Mouse (Mus musculus) midbrain, embryonic 14.5 days (tissue): ENCODE measurements at regions not wholly inside any gene's neighbourhood (a gene's known extent, or its start where the extent isn't known, plus 50 kb on each side); places are given as distances from the start of the nearest gene placed in this dataset.
A peak's percentile ranks its signal among the peaks of the same experiment; 100 is the strongest.

Source experiments
- ATAC-seq: fragments of 200-750 bp; cut with Nextera tagmentation; 2 replicates; pipeline ENCODE4 v1.8.0; 2017; ENCODE audit warnings: moderate number of reproducible peaks, moderate library complexity; ENCODE audit not compliant: low FRiP score, low TSS enrichment
- DNase-seq: peaks from one replicate; pipeline ENCODE4 v3.0.0-alpha.2; 2015
- H3K27ac ChIP-seq: fragments of 300-500 bp; sonication (generic); replicated peaks from 2 replicates; pipeline ENCODE4 v1.5.1; 2014; ENCODE audit warnings: mild to moderate bottlenecking, low read depth, low read length, moderate library complexity
- H3K27me3 ChIP-seq: fragments of 300-500 bp; sonication (generic); 2 replicates; pipeline ENCODE4 v1.6.1; 2014; ENCODE audit warnings: low read length, control low read depth, mixed read lengths; ENCODE audit not compliant: control insufficient read depth, insufficient read depth
- H3K36me3 ChIP-seq: fragments of 300-500 bp; sonication (generic); 2 replicates; pipeline ENCODE4 v1.6.1; 2014; ENCODE audit warnings: low read length, control low read depth; ENCODE audit not compliant: control insufficient read depth, insufficient read depth
- H3K4me1 ChIP-seq: fragments of 300-500 bp; sonication (generic); 2 replicates; pipeline ENCODE4 v1.6.1; 2014; ENCODE audit warnings: mild to moderate bottlenecking, antibody characterized with exemption, low read length, control low read depth; ENCODE audit not compliant: control insufficient read depth, insufficient read depth
- H3K4me2 ChIP-seq: fragments of 300-500 bp; sonication (generic); 2 replicates; pipeline ENCODE4 v1.6.1; 2014; ENCODE audit warnings: mild to moderate bottlenecking, low read length, moderate library complexity
- H3K4me3 ChIP-seq: fragments of 300-500 bp; sonication (generic); replicated peaks from 2 replicates; pipeline ENCODE4 v1.5.1; 2014; ENCODE audit warnings: low read depth, low read length
- H3K9ac ChIP-seq: fragments of 300-500 bp; sonication (generic); replicated peaks from 2 replicates; pipeline ENCODE4 v1.6.1; 2014; ENCODE audit warnings: mild to moderate bottlenecking, low read length, moderate library complexity
- H3K9me3 ChIP-seq: fragments of 300-500 bp; sonication (generic); 2 replicates; pipeline ENCODE4 v1.6.1; 2016; ENCODE audit warnings: low read length, control low read depth, mixed read lengths; ENCODE audit not compliant: control insufficient read depth
- WGBS: fragments of 180-500 bp; shearing (Covaris S2); extraction: QIAGEN DNeasy Blood & Tissue Kit; methylation state at CpG from one replicate; pipeline ENCODE4 v1.1.7; 2014; 5-methylcytosine and 5-hydroxymethylcytosine counted together

- ATAC-seq (no peak), DNase-seq (no peak)
- Histone ChIP-seq H3K4me1 (no peaks in the 10 kb centered on the region), H3K36me3 (no peaks in the 10 kb centered on the region), H3K4me2 (no peak overlapping the region), H3K27ac (no peak overlapping the region), H3K4me3 (no peak overlapping the region), H3K9me3 (peaks cover 9% of the 10 kb centered on the region), H3K27me3 (no peaks in the 10 kb centered on the region), H3K9ac (no peak overlapping the region)
- WGBS, result 60% methylated on average over 4 of the region's 4 CpGs
Observed at GRCm38 (mm10) chr7:73293337-73293736, 82.0 kb upstream of the Rgma start.

DNA sequence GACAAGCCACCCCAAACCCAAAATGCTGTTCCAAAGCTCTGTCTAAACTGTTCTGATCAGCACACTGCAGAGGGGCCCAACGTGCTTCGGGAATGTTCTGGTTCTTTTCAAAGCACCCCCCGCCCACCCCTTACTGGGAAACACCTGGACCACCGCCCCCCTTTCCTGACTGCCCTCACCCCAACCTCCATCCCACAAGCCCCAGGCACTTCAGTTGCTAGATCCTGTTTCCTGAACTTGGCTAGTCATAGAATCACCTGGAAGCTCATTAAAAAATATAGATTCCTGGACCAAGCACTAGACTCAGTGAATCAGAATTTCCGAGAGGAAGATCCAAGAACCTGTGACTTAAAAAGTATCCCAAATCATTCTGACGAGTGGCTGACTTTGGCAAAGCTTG is 80.9 kb upstream of the Rgma start:
- no peak overlapping the region for H3K4me2 ChIP-seq
- no peak overlapping the region for H3K9ac ChIP-seq
- H3K27ac ChIP-seq, result no peak overlapping the region
- no peaks in the 10 kb centered on the region for H3K4me1 ChIP-seq
- DNase-seq (no peak), ATAC-seq (no peak)
- H3K27me3 ChIP-seq, result no peaks in the 10 kb centered on the region
- H3K9me3 ChIP-seq, result peaks cover 9% of the 10 kb centered on the region
- H3K4me3 ChIP-seq, result no peak overlapping the region
- no peaks in the 10 kb centered on the region for H3K36me3 ChIP-seq
- 94% methylated on average over 6 of the region's 6 CpGs for WGBS

GRCm38 (mm10) chr7:73302501-73302900 is 72.8 kb upstream of the Rgma start:
- ATAC-seq, result peak; percentile 59; the same call in 1 of the 2 replicates
- peaks cover 38% of the 10 kb centered on the region for H3K4me1 ChIP-seq
- no peak overlapping the region for H3K4me2 ChIP-seq
- no peaks in the 10 kb centered on the region for H3K9me3 ChIP-seq
- 28% methylated on average over 3 of the region's 3 CpGs for WGBS
- H3K4me3 ChIP-seq, result no peak overlapping the region
- H3K27ac ChIP-seq, result peak overlapping the region; percentile 15; the same call in 1 of the 2 replicates
- H3K36me3 ChIP-seq, result no peaks in the 10 kb centered on the region
- H3K9ac ChIP-seq, result no peak overlapping the region
- peak; percentile 60 for DNase-seq
- H3K27me3 ChIP-seq, result no peaks in the 10 kb centered on the region

- Histone ChIP-seq H3K4me3 (no peak overlapping the region), H3K4me1 (peaks cover 46% of the 10 kb centered on the region), H3K36me3 (no peaks in the 10 kb centered on the region), H3K4me2 (no peak overlapping the region), H3K27ac (peak overlapping the region; percentile 45; the same call in 1 of the 2 replicates), H3K27me3 (no peaks in the 10 kb centered on the region), H3K9me3 (no peaks in the 10 kb centered on the region), H3K9ac (no peak overlapping the region)
- ATAC-seq (no peak), DNase-seq (peak; percentile 67)
- WGBS, result 6% methylated on average over 9 of the region's 9 CpGs
Observed at GRCm38 (mm10) chr7:73303818-73304217, 71.5 kb upstream of the Rgma start.

DNA sequence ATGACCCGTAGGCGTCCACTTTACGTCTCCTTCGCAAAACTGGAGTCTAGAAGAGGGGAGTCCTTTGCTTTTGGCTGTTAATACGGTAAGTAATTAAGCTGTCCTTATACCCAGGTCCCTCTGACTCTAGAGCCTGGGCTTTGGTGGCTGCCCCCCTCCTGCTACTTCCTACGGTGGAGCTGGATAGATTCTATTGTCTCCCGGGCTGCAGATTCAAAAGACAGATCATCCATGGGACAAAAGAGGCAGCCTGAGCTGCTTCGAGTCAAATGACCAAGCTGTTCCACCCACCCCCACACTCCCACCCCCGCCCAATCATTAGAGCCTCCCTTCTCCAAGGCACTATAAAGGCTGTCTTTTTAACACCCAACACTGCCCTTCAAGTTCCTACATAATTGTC is 70.5 kb upstream of the Rgma start:
- Histone ChIP-seq H3K9me3 (no peaks in the 10 kb centered on the region), H3K9ac (no peak overlapping the region), H3K36me3 (no peaks in the 10 kb centered on the region), H3K27ac (peak overlapping the region; percentile 23), H3K4me2 (peak overlapping the region; percentile 0; the same call in 1 of the 2 replicates), H3K27me3 (no peaks in the 10 kb centered on the region), H3K4me3 (no peak overlapping the region), H3K4me1 (peaks cover 46% of the 10 kb centered on the region)
- DNase-seq (peak; percentile 58), ATAC-seq (peak; percentile 63; the same call in 1 of the 2 replicates)
- 3% methylated on average over 9 of the region's 9 CpGs for WGBS

DNA sequence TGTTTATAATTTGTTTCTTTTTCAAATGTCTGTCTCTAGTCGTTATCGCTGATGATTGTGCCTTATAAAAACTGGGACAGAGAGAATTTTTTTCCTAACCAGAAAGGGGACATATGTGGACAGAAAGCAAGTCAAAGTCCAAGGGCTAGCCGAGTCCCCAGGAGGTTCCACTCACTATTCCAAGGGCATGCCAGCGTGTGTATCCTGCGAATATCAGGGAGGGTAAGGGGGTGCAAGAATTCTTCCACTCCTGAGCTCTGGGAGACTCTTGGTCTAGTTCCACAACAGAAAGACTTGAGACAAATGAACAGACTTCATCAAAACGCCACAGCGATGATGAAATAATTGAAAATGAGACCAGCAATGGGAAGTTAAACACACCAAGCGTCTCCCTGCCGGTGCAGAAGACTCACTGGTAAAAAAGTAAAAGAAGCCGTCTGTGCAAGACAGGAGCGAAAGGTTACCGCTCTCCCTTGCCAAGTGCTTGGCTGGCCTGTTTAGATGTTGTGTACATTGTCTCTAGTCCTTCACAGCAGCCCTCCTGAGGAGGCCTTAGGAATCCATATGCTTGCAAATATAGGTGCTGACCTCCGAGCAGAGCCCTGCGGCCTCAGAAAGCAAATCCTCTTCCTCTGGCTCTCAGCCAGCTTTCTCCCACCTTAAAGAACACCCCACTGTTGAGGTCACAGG is 69.9 kb upstream of the Rgma start:
- no peaks in the 10 kb centered on the region for H3K9me3 ChIP-seq
- no peaks in the 10 kb centered on the region for H3K27me3 ChIP-seq
- 0 out of 2 replicates have a peak overlapping the region, but pooled peaks have one; percentile 0 for H3K4me2 ChIP-seq
- no peak overlapping the region for H3K4me3 ChIP-seq
- WGBS, result 11% methylated on average over 14 of the region's 14 CpGs
- H3K9ac ChIP-seq, result peak overlapping the region; percentile 16; the same call in 1 of the 2 replicates
- ATAC-seq (no peak), DNase-seq (peak; percentile 44)
- H3K4me1 ChIP-seq, result peaks cover 46% of the 10 kb centered on the region
- H3K36me3 ChIP-seq, result no peaks in the 10 kb centered on the region
- peak overlapping the region; percentile 23; the same call in 1 of the 2 replicates for H3K27ac ChIP-seq

GRCm38 (mm10) chr7:73306296-73306695 is 69.0 kb upstream of the Rgma start:
- H3K27me3 ChIP-seq, result no peaks in the 10 kb centered on the region
- no peak overlapping the region for H3K4me3 ChIP-seq
- no peak overlapping the region for H3K27ac ChIP-seq
- no peak overlapping the region for H3K4me2 ChIP-seq
- DNase-seq (peak; percentile 17), ATAC-seq (no peak)
- no peaks in the 10 kb centered on the region for H3K9me3 ChIP-seq
- no peaks in the 10 kb centered on the region for H3K36me3 ChIP-seq
- H3K9ac ChIP-seq, result no peak overlapping the region
- 33% methylated on average over 6 of the region's 6 CpGs for WGBS
- H3K4me1 ChIP-seq, result peaks cover 46% of the 10 kb centered on the region

- Histone ChIP-seq H3K27ac (no peak overlapping the region), H3K4me3 (no peak overlapping the region), H3K4me2 (no peak overlapping the region), H3K4me1 (peaks cover 46% of the 10 kb centered on the region), H3K9ac (no peak overlapping the region), H3K27me3 (no peaks in the 10 kb centered on the region), H3K36me3 (no peaks in the 10 kb centered on the region), H3K9me3 (no peaks in the 10 kb centered on the region)
- no peak for ATAC-seq
- WGBS, result 34% methylated on average over 5 of the region's 5 CpGs
- peak; percentile 47 for DNase-seq
Observed at GRCm38 (mm10) chr7:73306728-73307127, 68.6 kb upstream of the Rgma start.
